Mouse (Mus musculus): ENCODE data around the gene Mmp9.

Mmp9 gene

GRCm38 (mm10) chr2:164953224-164953623 is 12.6 kb downstream of the Mmp9 start:
- DNase-seq (ENCODE audit: low spot score in 2 of 2) = peak in 1 of 2 experiments; percentile 71

GRCm38 (mm10) chr2:164955725-164956124 is 15.1 kb downstream of the Mmp9 start:
- no peak for DNase-seq (ENCODE audit: low spot score in 2 of 2)

GRCm38 (mm10) chr2:164956195-164956594 is 15.6 kb downstream of the Mmp9 start:
- no peak for DNase-seq (ENCODE audit: low spot score in 2 of 2)

GRCm38 (mm10) chr2:164957548-164958315 is 17.2 kb downstream of the Mmp9 start:
- DNase-seq (ENCODE audit: low spot score in 2 of 2) = no peak

GRCm38 (mm10) chr2:164960716-164961441 is 20.3 kb downstream of the Mmp9 start, which contains the start of gene Slc12a5:
Gene Slc12a5, plus strand, starts transcription at chr2:164960802.
- DNase-seq (ENCODE audit: low spot score in 2 of 2) = peak in 1 of 2 experiments; percentile 59

- peak in 1 of 2 experiments; percentile 66 for DNase-seq (ENCODE audit: low spot score in 2 of 2)
Measured at GRCm38 (mm10) chr2:164961506-164962182, 21.1 kb downstream of the Mmp9 start.

GRCm38 (mm10) chr2:164962183-164962580 is 21.6 kb downstream of the Mmp9 start:
- no peak for DNase-seq (ENCODE audit: low spot score in 2 of 2)

GRCm38 (mm10) chr2:164964242-164964894 is 23.8 kb downstream of the Mmp9 start:
- peak; percentile 69 to 75 for DNase-seq (ENCODE audit: low spot score in 2 of 2)

- no peak for DNase-seq (ENCODE audit: low spot score in 2 of 2)
Measured at GRCm38 (mm10) chr2:164964981-164965380, 24.4 kb downstream of the Mmp9 start.

GRCm38 (mm10) chr2:164966381-164966780 is 25.8 kb downstream of the Mmp9 start:
- no peak for DNase-seq (ENCODE audit: low spot score in 2 of 2)

- DNase-seq (ENCODE audit: low spot score in 2 of 2) = no peak
Measured at GRCm38 (mm10) chr2:164967193-164967592, 26.6 kb downstream of the Mmp9 start.

GRCm38 (mm10) chr2:164967761-164968440 is 27.3 kb downstream of the Mmp9 start:
- peak; percentile 63 to 75 for DNase-seq (ENCODE audit: low spot score in 2 of 2)

- peak in 1 of 2 experiments; percentile 61 for DNase-seq (ENCODE audit: low spot score in 2 of 2)
Measured at GRCm38 (mm10) chr2:164968451-164968851, 27.9 kb downstream of the Mmp9 start.

- peak in 1 of 2 experiments; percentile 41 for DNase-seq (ENCODE audit: low spot score in 2 of 2)
Measured at GRCm38 (mm10) chr2:164969348-164969781, 28.8 kb downstream of the Mmp9 start.

GRCm38 (mm10) chr2:164970631-164971196 is 30.1 kb downstream of the Mmp9 start:
- peak in 1 of 2 experiments; percentile 55 for DNase-seq (ENCODE audit: low spot score in 2 of 2)

GRCm38 (mm10) chr2:164972646-164973045 is 32.1 kb downstream of the Mmp9 start:
- DNase-seq (ENCODE audit: low spot score in 2 of 2) = no peak

- DNase-seq (ENCODE audit: low spot score in 2 of 2) = no peak
Measured at GRCm38 (mm10) chr2:164975611-164976010, 35.0 kb downstream of the Mmp9 start.

- DNase-seq (ENCODE audit: low spot score in 2 of 2) = no peak
Measured at GRCm38 (mm10) chr2:164979749-164980148, 39.2 kb downstream of the Mmp9 start.

GRCm38 (mm10) chr2:164985962-164986361 is 45.4 kb downstream of the Mmp9 start:
- no peak for DNase-seq (ENCODE audit: low spot score in 2 of 2)

GRCm38 (mm10) chr2:164986371-164987027 is 45.9 kb downstream of the Mmp9 start:
- no peak for DNase-seq (ENCODE audit: low spot score in 2 of 2)
